Mouse (Mus musculus) brain, embryonic 14.5 days (tissue): ENCODE measurements around the gene Ptcd3.

Experiments
- CTCF ChIP-seq: fragments of 200-500 bp; IDR thresholded peaks from 2 replicates; pipeline ENCODE4 v1.5.1; 2012; ENCODE audit warnings: inconsistent platforms, mild to moderate bottlenecking, moderate library complexity, borderline replicate concordance; ENCODE audit not compliant: insufficient read depth, insufficient read length; ENCODE audit errors: extremely low read depth
- POLR2A ChIP-seq: fragments of 200-500 bp; IDR thresholded peaks from 2 replicates; pipeline ENCODE4 v1.6.1; 2012; ENCODE audit warnings: mild to moderate bottlenecking, inconsistent platforms, borderline replicate concordance; ENCODE audit not compliant: poor library complexity, insufficient read depth, insufficient read length, severe bottlenecking; ENCODE audit errors: extremely low read depth

DNA sequence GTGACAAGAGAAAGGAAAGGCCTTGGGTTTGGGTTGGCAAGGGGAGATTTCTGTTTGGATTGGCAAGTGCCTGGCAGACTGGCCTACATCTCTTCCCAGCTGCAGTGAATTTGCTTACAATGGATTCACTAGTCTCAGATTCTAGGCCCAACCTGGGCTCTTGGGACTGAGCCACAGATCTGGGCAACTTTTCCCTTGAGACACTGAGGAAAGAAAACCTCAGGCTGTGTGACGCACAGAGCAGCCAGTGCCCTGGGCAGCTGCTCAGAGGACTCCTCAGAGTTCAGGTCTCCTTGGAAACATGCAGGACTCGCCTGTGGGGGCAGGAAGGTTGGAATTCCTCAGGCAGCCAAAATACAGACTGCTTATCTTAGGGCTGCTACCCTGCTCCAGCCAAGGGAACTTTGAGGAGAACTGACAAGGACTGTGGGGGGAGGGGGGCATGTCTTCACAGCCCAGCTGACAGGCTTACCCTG, 25.6 kb upstream of the Ptcd3 start:
- TF ChIP-seq POLR2A = no peak
- no peak for TF ChIP-seq CTCF
